Comparison of ENCODE assay signal across 50 mouse cellular contexts in genomic region chr19:24907655-24908054, GRCm38 (mm10). TPM values are rescaled to one million over a fixed set of nuclear protein-coding genes. Genes with fewer than 3 reads are reported as not detected.
"Had no signal": no experiment of that assay in that cellular context is flagged by ENCODE, and none has a peak within 500 bp of the region (broad histone marks: within the 10 kb centered on the region; RNA-seq: fewer than 3 reads in every experiment).

No protein-coding gene starts in this region.

- H3K4me1 ChIP-seq: heart, embryonic 10.5 days; heart, embryonic 12.5 days; heart, embryonic 13.5 days; heart, embryonic 15.5 days; hindbrain, embryonic 10.5 days; hindbrain, embryonic 12.5 days; hindbrain, embryonic 13.5 days; hindbrain, embryonic 15.5 days; kidney, embryonic 15.5 days had no signal

- H3K27ac ChIP-seq: heart, embryonic 10.5 days; heart, embryonic 13.5 days; heart, embryonic 15.5 days; hindbrain, embryonic 10.5 days; hindbrain, embryonic 12.5 days; hindbrain, embryonic 13.5 days; hindbrain, embryonic 14.5 days; hindbrain, embryonic 15.5 days; hindbrain, postnatal 0 days; kidney, embryonic 15.5 days; kidney, postnatal 0 days; layer of hippocampus, adult 2 months; left cerebral cortex, adult 2 months had no signal

- H3K4me3 ChIP-seq: heart, embryonic 10.5 days; heart, embryonic 12.5 days; heart, embryonic 13.5 days; heart, embryonic 15.5 days; hindbrain, embryonic 10.5 days; hindbrain, embryonic 12.5 days; hindbrain, embryonic 13.5 days; hindbrain, embryonic 15.5 days; kidney, embryonic 15.5 days; layer of hippocampus, adult 2 months; left cerebral cortex, adult 2 months had no signal

- H3K36me3 ChIP-seq: heart, embryonic 10.5 days; heart, embryonic 12.5 days; heart, embryonic 13.5 days; heart, embryonic 15.5 days; hindbrain, embryonic 10.5 days; hindbrain, embryonic 12.5 days; hindbrain, embryonic 13.5 days; hindbrain, embryonic 15.5 days; kidney, embryonic 15.5 days had no signal

- DNase-seq: heart, postnatal 10 days; heart, postnatal 14 days; heart, postnatal 36 days; heart, postnatal 4 days; kidney, adult 11 months; kidney, adult 18-20 months; kidney, adult 2 months; kidney, adult 8-10 months; kidney, adult 9 months; kidney, postnatal 10 days; kidney, postnatal 14 days; kidney, postnatal 25 days; kidney, postnatal 4 days; layer of hippocampus, adult 9-11 months; layer of hippocampus, postnatal 36 days had no signal

- H3K9me3 ChIP-seq: heart, embryonic 10.5 days; heart, embryonic 13.5 days; heart, embryonic 15.5 days; hindbrain, embryonic 10.5 days; hindbrain, embryonic 12.5 days; hindbrain, embryonic 13.5 days; hindbrain, embryonic 15.5 days; kidney, embryonic 15.5 days had no signal

- H3K9ac ChIP-seq: heart, embryonic 12.5 days; heart, embryonic 13.5 days; heart, embryonic 15.5 days; hindbrain, embryonic 12.5 days; hindbrain, embryonic 13.5 days; hindbrain, embryonic 14.5 days; hindbrain, embryonic 15.5 days; kidney, embryonic 15.5 days had no signal

- ATAC-seq: hindbrain, embryonic 16.5 days; hindbrain, postnatal 0 days; inflammation-experienced regulatory T-cells, adult 6 months; intestine, embryonic 16.5 days; intestine, postnatal 0 days had no signal

- H3K4me2 ChIP-seq: heart, embryonic 11.5 days; heart, embryonic 12.5 days; heart, embryonic 13.5 days; heart, embryonic 15.5 days; hindbrain, embryonic 12.5 days; hindbrain, embryonic 13.5 days; hindbrain, embryonic 14.5 days; hindbrain, embryonic 15.5 days; kidney, embryonic 15.5 days had no signal

RNA-seq across cellular contexts. Expression of gene Foxd4, which starts 6.7 kb away (rescaled TPM):
- total RNA-seq: heart, postnatal 10 days; heart, postnatal 14 days; heart, postnatal 25 days; heart, postnatal 36 days; heart, postnatal 4 days; hematopoietic stem cell, adult 5-6 weeks; hindbrain, postnatal 0 days; layer of hippocampus, adult 18-20 months; layer of hippocampus, adult 2 months; layer of hippocampus, adult 8-10 months; layer of hippocampus, postnatal 10 days; layer of hippocampus, postnatal 14 days; layer of hippocampus, postnatal 25 days; layer of hippocampus, postnatal 36 days; left cerebral cortex, adult 18-20 months; left cerebral cortex, adult 2 months; left cerebral cortex, adult 8-10 months had no signal
- polyA plus RNA-seq: heart, embryonic 10.5 days; heart, embryonic 11.5 days; heart, embryonic 12.5 days; heart, embryonic 13.5 days; heart, embryonic 14.5 days; heart, embryonic 15.5 days; heart, embryonic 16.5 days; heart, postnatal 0 days; hindbrain, embryonic 16.5 days; inflammation-experienced regulatory T-cells, adult 6 months; intestine, embryonic 14.5 days; intestine, embryonic 16.5 days; intestine, postnatal 0 days; kidney, adult 2 months; kidney, embryonic 14.5 days; kidney, embryonic 15.5 days; kidney, embryonic 16.5 days; kidney, postnatal 0 days; large intestine, adult 2 months had no signal

RNA-seq across cellular contexts. Expression of gene Pgm5, which starts 46.0 kb away (rescaled TPM):
- total RNA-seq: hematopoietic stem cell, adult 5-6 weeks had no signal
